Mouse (Mus musculus): Measurements from ENCODE around the gene Gm20741. TPM values are rescaled to one million over a fixed set of nuclear protein-coding genes. Genes with fewer than 3 reads are reported as not detected.

Gm20741 gene
- polyA plus RNA-seq, 2 experiments = not detected

- H3K4me3 ChIP-seq (replicated peaks; ENCODE audit: low read length) = no peak within 1 kb of the TSS
- no peak for ATAC-seq (ENCODE audit: low FRiP score, low read depth)
- 82% methylated on average over 2 of the region's 2 CpGs for WGBS
Observed at GRCm38 (mm10) chr16:88774106-88774505, 37.9 kb downstream of the Gm20741 start, which contains the start of gene 2310057N15Rik. 2310057N15Rik (minus strand) TSS chr16:88774206.

More at GRCm38 (mm10) chr16:88774106-88774505, 37.9 kb downstream of the Gm20741 start, which contains the start of gene 2310057N15Rik:
- H3K27ac ChIP-seq (replicated peaks; ENCODE audit: low read depth, low read length) = no peak within 1 kb of the TSS
- H3K36me3 ChIP-seq (ENCODE audit: control insufficient read depth, insufficient read depth, low read length) = no peaks in the 10 kb centered on the region
- no peak within 1 kb of the TSS for H3K9ac ChIP-seq (ENCODE audit: low read depth, low read length, severe bottlenecking)
- no peaks in the 10 kb centered on the region for H3K27me3 ChIP-seq (ENCODE audit: control insufficient read depth, insufficient read depth, low read length)
- H3K4me1 ChIP-seq (ENCODE audit: control insufficient read depth, insufficient read depth, low read length) = no peaks in the 10 kb centered on the region
- H3K9me3 ChIP-seq (ENCODE audit: control insufficient read depth, low read length) = no peaks in the 10 kb centered on the region
- no peak for DNase-seq (ENCODE audit: low spot score)
- TF ChIP-seq POLR2A (IDR thresholded peaks at IDR 0.05; ENCODE audit: borderline replicate concordance, extremely low read depth, insufficient read depth, insufficient read length) = no peak
- H3K4me2 ChIP-seq (replicated peaks; ENCODE audit: low read depth, low read length, severe bottlenecking) = no peak within 1 kb of the TSS

Other genes with a start within 250 kb of the Gm20741 start
- gene Cldn8, start 249.0 kb downstream of the Gm20741 start, polyA plus RNA-seq (2012; rRNA removed) = 2.4 TPM in 2 replicates
- 4.5 and 5.8 TPM in 2 replicates for gene Cldn8, start 249.0 kb downstream of the Gm20741 start, polyA plus RNA-seq (2014; fragmentation: Nextera tagmentation; extraction: Ambion mirVana)
- gene Krtap24-1, start 199.9 kb downstream of the Gm20741 start, polyA plus RNA-seq (2012; rRNA removed) = not detected in 2 replicates
- gene Krtap24-1, start 199.9 kb downstream of the Gm20741 start, polyA plus RNA-seq (2014; fragmentation: Nextera tagmentation; extraction: Ambion mirVana) = not detected in 2 replicates
- not detected in 2 replicates for gene 2310079G19Rik, start 184.6 kb downstream of the Gm20741 start, polyA plus RNA-seq (2012; rRNA removed)
- gene 2310079G19Rik, start 184.6 kb downstream of the Gm20741 start, polyA plus RNA-seq (2014; fragmentation: Nextera tagmentation; extraction: Ambion mirVana) = not detected in 2 replicates
- gene Krtap26-1, start 164.4 kb downstream of the Gm20741 start, polyA plus RNA-seq (2012; rRNA removed) = not detected in 2 replicates
- not detected in 2 replicates for gene Krtap26-1, start 164.4 kb downstream of the Gm20741 start, polyA plus RNA-seq (2014; fragmentation: Nextera tagmentation; extraction: Ambion mirVana)
- not detected in 2 replicates for gene Krtap27-1, start 140.5 kb downstream of the Gm20741 start, polyA plus RNA-seq (2012; rRNA removed)
- gene Krtap27-1, start 140.5 kb downstream of the Gm20741 start, polyA plus RNA-seq (2014; fragmentation: Nextera tagmentation; extraction: Ambion mirVana) = not detected in 2 replicates
- gene 2310061N02Rik, start 104.3 kb downstream of the Gm20741 start, polyA plus RNA-seq (2012; rRNA removed) = not detected in 2 replicates
- not detected in 2 replicates for gene 2310061N02Rik, start 104.3 kb downstream of the Gm20741 start, polyA plus RNA-seq (2014; fragmentation: Nextera tagmentation; extraction: Ambion mirVana)
- not detected in 2 replicates for gene Krtap13-1, start 83.4 kb downstream of the Gm20741 start, polyA plus RNA-seq (2012; rRNA removed)
- not detected in 2 replicates for gene Krtap13-1, start 83.4 kb downstream of the Gm20741 start, polyA plus RNA-seq (2014; fragmentation: Nextera tagmentation; extraction: Ambion mirVana)
- not detected in 2 replicates for gene Krtap13, start 60.6 kb downstream of the Gm20741 start, polyA plus RNA-seq (2012; rRNA removed)
- not detected in 2 replicates for gene Krtap13, start 60.6 kb downstream of the Gm20741 start, polyA plus RNA-seq (2014; fragmentation: Nextera tagmentation; extraction: Ambion mirVana)
- not detected in 2 replicates for gene 2310034C09Rik, start 53.4 kb downstream of the Gm20741 start, polyA plus RNA-seq (2012; rRNA removed)
- gene 2310034C09Rik, start 53.4 kb downstream of the Gm20741 start, polyA plus RNA-seq (2014; fragmentation: Nextera tagmentation; extraction: Ambion mirVana) = not detected in 2 replicates
- gene 2310057N15Rik, start 38.0 kb downstream of the Gm20741 start, polyA plus RNA-seq (2012; rRNA removed) = not detected in 2 replicates
- gene 2310057N15Rik, start 38.0 kb downstream of the Gm20741 start, polyA plus RNA-seq (2014; fragmentation: Nextera tagmentation; extraction: Ambion mirVana) = not detected in 2 replicates
- not detected in 2 replicates for gene Gm5965, start 34.3 kb downstream of the Gm20741 start, polyA plus RNA-seq (2012; rRNA removed)
- gene Gm5965, start 34.3 kb downstream of the Gm20741 start, polyA plus RNA-seq (2014; fragmentation: Nextera tagmentation; extraction: Ambion mirVana) = not detected in 2 replicates
- not detected in 2 replicates for gene Krtap15, start 8.0 kb upstream of the Gm20741 start, polyA plus RNA-seq (2012; rRNA removed)
- gene Krtap15, start 8.0 kb upstream of the Gm20741 start, polyA plus RNA-seq (2014; fragmentation: Nextera tagmentation; extraction: Ambion mirVana) = not detected in 2 replicates
- not detected in 2 replicates for gene Krtap14, start 13.9 kb upstream of the Gm20741 start, polyA plus RNA-seq (2012; rRNA removed)
- gene Krtap14, start 13.9 kb upstream of the Gm20741 start, polyA plus RNA-seq (2014; fragmentation: Nextera tagmentation; extraction: Ambion mirVana) = not detected in 2 replicates
- not detected in 2 replicates for gene Krtap19-1, start 57.2 kb upstream of the Gm20741 start, polyA plus RNA-seq (2012; rRNA removed)
- gene Krtap19-1, start 57.2 kb upstream of the Gm20741 start, polyA plus RNA-seq (2014; fragmentation: Nextera tagmentation; extraction: Ambion mirVana) = not detected in 2 replicates
- not detected in 2 replicates for gene Krtap19-2, start 62.0 kb upstream of the Gm20741 start, polyA plus RNA-seq (2012; rRNA removed)
- not detected in 2 replicates for gene Krtap19-2, start 62.0 kb upstream of the Gm20741 start, polyA plus RNA-seq (2014; fragmentation: Nextera tagmentation; extraction: Ambion mirVana)
- gene Krtap19-3, start 65.8 kb upstream of the Gm20741 start, polyA plus RNA-seq (2012; rRNA removed) = not detected in 2 replicates
- gene Krtap19-3, start 65.8 kb upstream of the Gm20741 start, polyA plus RNA-seq (2014; fragmentation: Nextera tagmentation; extraction: Ambion mirVana) = not detected in 2 replicates
- gene Krtap19-4, start 72.9 kb upstream of the Gm20741 start, polyA plus RNA-seq (2012; rRNA removed) = not detected in 2 replicates
- not detected in 2 replicates for gene Krtap19-4, start 72.9 kb upstream of the Gm20741 start, polyA plus RNA-seq (2014; fragmentation: Nextera tagmentation; extraction: Ambion mirVana)
- gene Krtap19-5, start 84.2 kb upstream of the Gm20741 start, polyA plus RNA-seq (2012; rRNA removed) = not detected in 2 replicates
- not detected in 2 replicates for gene Krtap19-5, start 84.2 kb upstream of the Gm20741 start, polyA plus RNA-seq (2014; fragmentation: Nextera tagmentation; extraction: Ambion mirVana)
- gene Krtap19-9b, start 120.0 kb upstream of the Gm20741 start, polyA plus RNA-seq (2012; rRNA removed) = not detected in 2 replicates
- not detected in 2 replicates for gene Krtap19-9b, start 120.0 kb upstream of the Gm20741 start, polyA plus RNA-seq (2014; fragmentation: Nextera tagmentation; extraction: Ambion mirVana)
- gene Krtap16-3, start 150.7 kb upstream of the Gm20741 start, polyA plus RNA-seq (2012; rRNA removed) = not detected in 2 replicates
- not detected in 2 replicates for gene Krtap16-3, start 150.7 kb upstream of the Gm20741 start, polyA plus RNA-seq (2014; fragmentation: Nextera tagmentation; extraction: Ambion mirVana)
- not detected in 2 replicates for gene Krtap22-2, start 198.5 kb upstream of the Gm20741 start, polyA plus RNA-seq (2012; rRNA removed)
- gene Krtap22-2, start 198.5 kb upstream of the Gm20741 start, polyA plus RNA-seq (2014; fragmentation: Nextera tagmentation; extraction: Ambion mirVana) = not detected in 2 replicates
- gene Gm10229, start 203.1 kb upstream of the Gm20741 start, polyA plus RNA-seq (2012; rRNA removed) = not detected in 2 replicates
- not detected in 2 replicates for gene Gm10229, start 203.1 kb upstream of the Gm20741 start, polyA plus RNA-seq (2014; fragmentation: Nextera tagmentation; extraction: Ambion mirVana)
- gene Krtap6-1, start 219.5 kb upstream of the Gm20741 start, polyA plus RNA-seq (2012; rRNA removed) = not detected in 2 replicates
- gene Krtap6-1, start 219.5 kb upstream of the Gm20741 start, polyA plus RNA-seq (2014; fragmentation: Nextera tagmentation; extraction: Ambion mirVana) = not detected in 2 replicates
- gene Gm10228, start 229.3 kb upstream of the Gm20741 start, polyA plus RNA-seq (2012; rRNA removed) = not detected in 2 replicates
- not detected in 2 replicates for gene Gm10228, start 229.3 kb upstream of the Gm20741 start, polyA plus RNA-seq (2014; fragmentation: Nextera tagmentation; extraction: Ambion mirVana)
- not detected in 2 replicates for gene Krtap6-5, start 235.7 kb upstream of the Gm20741 start, polyA plus RNA-seq (2012; rRNA removed)
- gene Krtap6-5, start 235.7 kb upstream of the Gm20741 start, polyA plus RNA-seq (2014; fragmentation: Nextera tagmentation; extraction: Ambion mirVana) = not detected in 2 replicates

All from limb, embryonic 14.5 days (tissue).